Comparison of ENCODE assay signal across 29 mouse cellular contexts in the genomic region with DNA sequence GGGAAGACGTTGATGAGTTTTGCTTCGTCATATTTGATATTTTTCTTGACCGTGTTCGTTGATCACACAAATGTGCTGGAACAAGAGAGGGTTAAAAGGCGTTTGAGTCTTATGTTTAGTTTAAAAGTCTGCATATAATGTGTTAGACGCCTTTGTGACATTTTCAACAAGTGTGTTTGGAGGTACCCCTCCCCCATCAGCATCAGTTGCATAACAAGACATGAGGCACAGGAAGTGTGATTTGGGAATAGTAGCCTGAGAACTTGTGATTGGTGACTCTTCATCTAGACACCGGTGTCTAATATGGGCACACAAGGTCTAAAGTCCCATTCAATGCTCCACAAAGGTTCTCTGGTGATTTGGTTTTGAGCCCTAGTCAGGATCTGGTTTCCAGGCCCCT.
DNase-seq lines count a peak whose midpoint lies in the region; ATAC-seq and TF ChIP-seq lines count a peak whose summit lies in the region.
"Had no signal": no experiment of that assay in that cellular context is flagged by ENCODE, and none has a peak within 500 bp of the region (broad histone marks: within the 10 kb centered on the region; RNA-seq: fewer than 3 reads in every experiment).

No protein-coding gene starts in this region.

- peaks cover 35% of the 10 kb centered on the region for H3K4me1 ChIP-seq in forebrain, embryonic 12.5 days
- peaks cover 15% of the 10 kb centered on the region for H3K4me1 ChIP-seq in forebrain, embryonic 16.5 days (replicated peaks; ENCODE audit: control insufficient read depth, insufficient read depth, low read length)
- H3K4me1 ChIP-seq in hindbrain, embryonic 12.5 days: peaks cover 31% of the 10 kb centered on the region
- H3K4me1 ChIP-seq in hindbrain, embryonic 16.5 days (ENCODE audit: control insufficient read depth, insufficient read depth, low read depth, low read length): peaks cover 6% of the 10 kb centered on the region; the same call in 1 of the 2 replicates
- peaks cover 31% of the 10 kb centered on the region for H3K4me1 ChIP-seq in midbrain, embryonic 14.5 days (ENCODE audit: control insufficient read depth, insufficient read depth, low read length)
- H3K4me1 ChIP-seq in midbrain, postnatal 0 days (ENCODE audit: insufficient read depth, low read length): no peaks in the 10 kb centered on the region
- H3K4me1 ChIP-seq: embryonic facial prominence, embryonic 15.5 days; limb, embryonic 15.5 days; liver, embryonic 13.5 days had no signal

- no peak for ATAC-seq in forebrain, embryonic 12.5 days (ENCODE audit: low FRiP score)
- no peak for ATAC-seq in forebrain, embryonic 16.5 days
- ATAC-seq in hindbrain, embryonic 12.5 days (ENCODE audit: low FRiP score): no peak
- no peak for ATAC-seq in hindbrain, embryonic 16.5 days
- ATAC-seq in midbrain, embryonic 14.5 days (ENCODE audit: low FRiP score, low TSS enrichment): no peak
- no peak for ATAC-seq in midbrain, postnatal 0 days (ENCODE audit: low FRiP score)
- ATAC-seq: intestine, embryonic 16.5 days had no signal

- peak overlapping the region; percentile 81 for H3K27ac ChIP-seq in forebrain, embryonic 12.5 days
- H3K27ac ChIP-seq in forebrain, embryonic 16.5 days (ENCODE audit: low read length): no peak overlapping the region
- H3K27ac ChIP-seq in hindbrain, embryonic 12.5 days: peak overlapping the region; percentile 76
- no peak overlapping the region for H3K27ac ChIP-seq in hindbrain, embryonic 16.5 days (ENCODE audit: low read depth, low read length)
- H3K27ac ChIP-seq in midbrain, embryonic 14.5 days (replicated peaks; ENCODE audit: low read depth, low read length): peak overlapping the region; percentile 73; the same call in 1 of the 2 replicates
- H3K27ac ChIP-seq in midbrain, postnatal 0 days (ENCODE audit: low read depth, low read length): no peak overlapping the region
- H3K27ac ChIP-seq: embryonic facial prominence, embryonic 10.5 days; embryonic facial prominence, embryonic 15.5 days; heart, embryonic 13.5 days; kidney, postnatal 0 days; limb, embryonic 10.5 days; limb, embryonic 15.5 days; liver, embryonic 13.5 days; neural tube, embryonic 12.5 days had no signal

- H3K9ac ChIP-seq in forebrain, embryonic 12.5 days: no peak overlapping the region
- no peak overlapping the region for H3K9ac ChIP-seq in forebrain, embryonic 16.5 days (replicated peaks; ENCODE audit: low read depth, low read length)
- H3K9ac ChIP-seq in hindbrain, embryonic 12.5 days: no peak overlapping the region
- no peak overlapping the region for H3K9ac ChIP-seq in hindbrain, embryonic 16.5 days (ENCODE audit: low read depth, low read length)
- no peak overlapping the region for H3K9ac ChIP-seq in midbrain, embryonic 14.5 days (replicated peaks; ENCODE audit: low read length)
- no peak overlapping the region for H3K9ac ChIP-seq in midbrain, postnatal 0 days (replicated peaks; ENCODE audit: low read length, poor library complexity, severe bottlenecking)
- H3K9ac ChIP-seq: embryonic facial prominence, embryonic 15.5 days; heart, embryonic 13.5 days; limb, embryonic 15.5 days; liver, embryonic 13.5 days; neural tube, embryonic 12.5 days had no signal

- H3K9me3 ChIP-seq in forebrain, embryonic 12.5 days: no peaks in the 10 kb centered on the region
- H3K9me3 ChIP-seq in forebrain, embryonic 16.5 days (ENCODE audit: control insufficient read depth, low read length): no peaks in the 10 kb centered on the region
- H3K9me3 ChIP-seq in hindbrain, embryonic 12.5 days (replicated peaks): no peaks in the 10 kb centered on the region
- no peaks in the 10 kb centered on the region for H3K9me3 ChIP-seq in hindbrain, embryonic 16.5 days (ENCODE audit: control insufficient read depth, low read length)
- H3K9me3 ChIP-seq in midbrain, embryonic 14.5 days (ENCODE audit: control insufficient read depth, low read length): no peaks in the 10 kb centered on the region
- no peaks in the 10 kb centered on the region for H3K9me3 ChIP-seq in midbrain, postnatal 0 days (ENCODE audit: low read length)
- H3K9me3 ChIP-seq: embryonic facial prominence, embryonic 10.5 days; embryonic facial prominence, embryonic 15.5 days; G1E; heart, embryonic 13.5 days; limb, embryonic 10.5 days; limb, embryonic 15.5 days; liver, embryonic 13.5 days; neural tube, embryonic 12.5 days had no signal

- peaks cover 3% of the 10 kb centered on the region; the same call in 1 of the 2 replicates for H3K27me3 ChIP-seq in forebrain, embryonic 12.5 days
- no peaks in the 10 kb centered on the region for H3K27me3 ChIP-seq in forebrain, embryonic 16.5 days (replicated peaks; ENCODE audit: control insufficient read depth, insufficient read depth, low read length)
- H3K27me3 ChIP-seq in hindbrain, embryonic 12.5 days: no peaks in the 10 kb centered on the region
- H3K27me3 ChIP-seq in hindbrain, embryonic 16.5 days (replicated peaks; ENCODE audit: control insufficient read depth, insufficient read depth, low read length): no peaks in the 10 kb centered on the region
- no peaks in the 10 kb centered on the region for H3K27me3 ChIP-seq in midbrain, embryonic 14.5 days (ENCODE audit: control insufficient read depth, insufficient read depth, low read length)
- H3K27me3 ChIP-seq in midbrain, postnatal 0 days (ENCODE audit: insufficient read depth, low read length): no peaks in the 10 kb centered on the region
- H3K27me3 ChIP-seq: embryonic facial prominence, embryonic 15.5 days; heart, embryonic 13.5 days; limb, embryonic 15.5 days; liver, embryonic 13.5 days; neural tube, embryonic 12.5 days had no signal

- no peak overlapping the region for H3K4me3 ChIP-seq in forebrain, embryonic 12.5 days (replicated peaks)
- H3K4me3 ChIP-seq in forebrain, embryonic 16.5 days (replicated peaks; ENCODE audit: low read length): no peak overlapping the region
- no peak overlapping the region for H3K4me3 ChIP-seq in hindbrain, embryonic 12.5 days
- H3K4me3 ChIP-seq in hindbrain, embryonic 16.5 days (ENCODE audit: low read length): no peak overlapping the region
- H3K4me3 ChIP-seq in midbrain, embryonic 14.5 days (replicated peaks; ENCODE audit: low read depth, low read length): no peak overlapping the region
- H3K4me3 ChIP-seq in midbrain, postnatal 0 days (ENCODE audit: low read depth, low read length): no peak overlapping the region
- H3K4me3 ChIP-seq: embryonic facial prominence, embryonic 10.5 days; embryonic facial prominence, embryonic 15.5 days; heart, embryonic 13.5 days; limb, embryonic 10.5 days; limb, embryonic 15.5 days; liver, embryonic 13.5 days; myocyte; neural tube, embryonic 12.5 days had no signal

- WGBS in forebrain, embryonic 12.5 days: 84% methylated on average over 7 of the region's 7 CpGs
- 82% methylated on average over 7 of the region's 7 CpGs for WGBS in forebrain, embryonic 16.5 days
- WGBS in hindbrain, embryonic 12.5 days: 87% methylated on average over 7 of the region's 7 CpGs
- WGBS in hindbrain, embryonic 16.5 days: 87% methylated on average over 7 of the region's 7 CpGs
- WGBS in midbrain, embryonic 14.5 days: 92% methylated on average over 7 of the region's 7 CpGs
- WGBS in midbrain, postnatal 0 days: 88% methylated on average over 7 of the region's 7 CpGs

- H3K36me3 ChIP-seq in forebrain, embryonic 12.5 days (replicated peaks): no peaks in the 10 kb centered on the region
- no peaks in the 10 kb centered on the region for H3K36me3 ChIP-seq in forebrain, embryonic 16.5 days (ENCODE audit: control insufficient read depth, insufficient read depth)
- H3K36me3 ChIP-seq in hindbrain, embryonic 12.5 days: no peaks in the 10 kb centered on the region
- H3K36me3 ChIP-seq in hindbrain, embryonic 16.5 days (ENCODE audit: control insufficient read depth, insufficient read depth, low read length): no peaks in the 10 kb centered on the region
- H3K36me3 ChIP-seq in midbrain, embryonic 14.5 days (ENCODE audit: control insufficient read depth, insufficient read depth, low read length): no peaks in the 10 kb centered on the region
- no peaks in the 10 kb centered on the region for H3K36me3 ChIP-seq in midbrain, postnatal 0 days (ENCODE audit: insufficient read depth, low read length)
- H3K36me3 ChIP-seq: embryonic facial prominence, embryonic 10.5 days; embryonic facial prominence, embryonic 15.5 days; G1E; heart, embryonic 13.5 days; limb, embryonic 10.5 days; limb, embryonic 15.5 days; liver, embryonic 13.5 days; neural tube, embryonic 12.5 days had no signal

- no peak for TF ChIP-seq CTCF in midbrain, postnatal 0 days (IDR thresholded peaks at IDR 0.05)

- DNase-seq in midbrain, embryonic 14.5 days: no peak
- DNase-seq in midbrain, postnatal 0 days (ENCODE audit: low spot score): no peak
- DNase-seq in layer of hippocampus, adult 8-10 months (ENCODE audit: low spot score in 2 of 2): no peak
- DNase-seq: adrenal gland, postnatal 10 days; cerebellum, adult 8-10 months; cerebellum, postnatal 25 days; gastrocnemius, postnatal 25 days; heart, postnatal 10 days; kidney, adult 8-10 months; layer of hippocampus, adult 9-11 months; liver, embryonic 13.5 days; lung, adult 2 months; lung, postnatal 14 days; thymus, adult 2 months; thymus, postnatal 36 days had no signal

- H3K4me2 ChIP-seq in forebrain, embryonic 12.5 days: no peak overlapping the region
- no peak overlapping the region for H3K4me2 ChIP-seq in forebrain, embryonic 16.5 days (ENCODE audit: low read length)
- H3K4me2 ChIP-seq in hindbrain, embryonic 12.5 days (replicated peaks): no peak overlapping the region
- no peak overlapping the region for H3K4me2 ChIP-seq in hindbrain, embryonic 16.5 days (ENCODE audit: low read length)
- H3K4me2 ChIP-seq in midbrain, embryonic 14.5 days (ENCODE audit: low read length): no peak overlapping the region
- no peak overlapping the region for H3K4me2 ChIP-seq in midbrain, postnatal 0 days (ENCODE audit: low read depth, low read length, poor library complexity, severe bottlenecking)
- H3K4me2 ChIP-seq: embryonic facial prominence, embryonic 15.5 days; heart, embryonic 13.5 days; limb, embryonic 15.5 days; liver, embryonic 13.5 days had no signal

Comparison
In these comparisons a context has a peak if more than half of its experiments do, and no peak if none do; other contexts are left out.
1. H3K27ac ChIP-seq: peak in forebrain, embryonic 12.5 days (single experiment), hindbrain, embryonic 12.5 days (single experiment) and midbrain, embryonic 14.5 days (single experiment); none in forebrain, embryonic 16.5 days (single experiment), hindbrain, embryonic 16.5 days (single experiment) and midbrain, postnatal 0 days (single experiment).